Mouse (Mus musculus): Measurements from ENCODE around the gene Prickle4. TPM values are rescaled to one million over a fixed set of nuclear protein-coding genes. Genes with fewer than 3 reads are reported as not detected.

Gene Prickle4
- polyA plus RNA-seq (2015; fragmentation: Nextera tagmentation; extraction: Ambion mirVana), result 0.88 and 0.97 TPM in 2 replicates

DNA sequence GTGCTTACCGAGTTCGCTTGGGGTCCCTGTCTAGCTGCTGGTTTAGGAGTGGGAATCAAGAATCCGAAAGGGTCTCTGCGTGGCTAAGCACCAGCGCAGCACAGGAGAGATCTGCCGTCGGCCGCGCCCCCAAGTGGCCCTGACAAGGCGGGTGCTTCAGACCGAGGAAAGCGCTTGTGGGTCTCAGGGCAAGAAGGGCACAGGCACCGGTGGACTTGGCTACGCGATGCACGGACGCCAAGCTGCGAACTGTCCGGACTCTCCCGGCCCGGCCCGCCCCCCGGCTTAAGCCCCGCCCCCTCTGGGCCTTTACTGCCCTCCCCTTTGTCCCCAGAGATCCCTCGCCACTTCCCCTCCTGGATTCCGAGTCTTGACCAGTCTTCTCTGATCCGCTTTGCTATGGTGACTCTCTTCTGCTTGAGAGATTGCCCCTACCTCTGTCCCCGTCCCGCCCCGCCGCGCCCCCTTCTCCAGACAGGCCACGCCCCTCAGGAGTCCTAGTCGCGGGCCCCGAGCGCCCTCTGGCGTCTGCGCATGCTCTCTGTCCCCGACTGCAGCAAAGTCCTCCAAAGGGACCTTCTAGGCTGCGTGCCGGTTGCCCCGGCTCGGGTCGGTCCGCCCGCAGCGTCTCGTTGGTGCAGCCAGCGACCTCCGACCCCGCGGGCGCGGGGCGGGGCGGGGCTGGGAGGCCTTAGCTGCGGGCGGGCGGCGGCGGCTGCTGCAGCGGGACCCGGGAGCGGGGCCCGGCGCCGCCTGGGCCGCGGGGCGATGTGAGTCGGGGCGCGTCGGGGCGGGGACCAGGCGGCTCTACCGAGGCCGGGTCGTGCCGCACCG is at the start of gene Prickle4:
Gene Prickle4 (minus strand): TSS at position 234 of the 834 bp plus-strand sequence.
- Histone ChIP-seq H3K27ac (replicated peaks) (peak within 1 kb of the TSS; percentile 32), H3K4me2 (replicated peaks) (peak within 1 kb of the TSS; percentile 82), H3K9me3 (no peaks in the 10 kb centered on the region), H3K9ac (replicated peaks) (peak within 1 kb of the TSS; percentile 66), H3K27me3 (no peaks in the 10 kb centered on the region), H3K4me3 (peak within 1 kb of the TSS; percentile 60), H3K4me1 (peaks cover 17% of the 10 kb centered on the region), H3K36me3 (no peaks in the 10 kb centered on the region)
- peak; percentile 96 for ATAC-seq (replicated peaks)
- under 1% methylated on average over 81 of the region's 82 CpGs for WGBS

DNA sequence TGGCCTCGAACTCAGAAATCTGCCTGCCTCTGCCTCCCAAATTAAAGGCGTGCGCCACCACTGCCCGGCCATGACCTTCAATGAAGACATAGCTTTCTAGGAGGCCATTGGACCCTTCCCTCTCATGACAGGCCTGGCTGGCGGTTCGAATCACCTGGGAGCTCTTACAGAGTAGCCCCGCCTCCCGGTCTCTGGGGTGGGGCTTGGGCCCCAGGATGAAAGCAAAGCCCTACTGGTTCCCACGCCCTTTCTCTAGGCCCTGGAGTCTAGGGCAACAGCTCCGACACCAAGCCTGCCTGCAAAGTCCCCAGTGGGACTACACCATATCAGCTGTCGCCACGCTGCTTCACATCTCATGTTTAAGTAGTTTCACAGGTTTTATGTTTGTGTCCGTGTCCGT is 49.5 kb upstream of the Prickle4 start:
- Histone ChIP-seq H3K4me1 (no peaks in the 10 kb centered on the region), H3K4me3 (no peak overlapping the region), H3K36me3 (no peaks in the 10 kb centered on the region), H3K9ac (replicated peaks) (no peak overlapping the region), H3K27ac (replicated peaks) (no peak overlapping the region), H3K9me3 (no peaks in the 10 kb centered on the region), H3K4me2 (replicated peaks) (no peak overlapping the region), H3K27me3 (peaks cover 8% of the 10 kb centered on the region; the same call in 1 of the 2 replicates)
- no peak for ATAC-seq (replicated peaks)
- 94% methylated on average over 14 of the region's 14 CpGs for WGBS

DNA sequence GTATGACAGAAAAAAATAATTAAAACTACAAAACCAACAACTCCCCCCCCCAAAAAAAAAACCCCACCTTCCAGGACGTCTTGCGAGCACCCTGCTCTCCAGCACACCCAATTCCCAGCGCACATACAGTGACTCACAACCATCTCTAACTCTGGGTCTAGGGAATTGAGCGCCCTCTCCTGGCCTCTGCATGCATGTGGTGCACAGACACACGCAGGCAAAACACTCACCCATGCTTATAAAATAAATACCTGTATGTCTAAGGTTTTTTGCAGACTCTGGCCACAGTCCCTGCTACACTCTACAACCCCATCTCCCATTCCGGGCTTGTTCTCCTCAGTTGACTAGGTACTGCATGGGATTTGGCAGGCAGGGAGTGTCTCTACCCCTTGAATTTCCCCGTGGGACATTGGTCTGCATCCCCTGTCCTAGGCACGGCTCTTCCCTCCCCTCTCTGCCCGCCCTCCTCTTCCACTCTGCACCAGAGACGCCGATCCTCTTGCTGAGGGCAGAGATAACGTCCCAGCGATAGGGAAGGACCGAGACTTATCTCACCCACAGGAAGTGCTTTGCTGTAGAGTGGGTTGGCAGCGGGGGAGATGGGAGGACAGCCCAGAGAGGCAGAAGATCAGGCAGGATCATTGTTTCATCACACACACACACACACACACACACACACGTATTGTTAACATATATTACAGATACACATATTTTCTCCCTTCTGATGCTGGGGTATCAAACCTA is 48.6 kb upstream of the Prickle4 start:
- Histone ChIP-seq H3K4me3 (no peak overlapping the region), H3K36me3 (no peaks in the 10 kb centered on the region), H3K27ac (replicated peaks) (no peak overlapping the region), H3K4me1 (peaks cover 7% of the 10 kb centered on the region), H3K9me3 (no peaks in the 10 kb centered on the region), H3K9ac (replicated peaks) (no peak overlapping the region), H3K4me2 (replicated peaks) (no peak overlapping the region), H3K27me3 (peaks cover 17% of the 10 kb centered on the region)
- ATAC-seq (replicated peaks), result no peak
- 51% methylated on average over 16 of the region's 16 CpGs for WGBS

DNA sequence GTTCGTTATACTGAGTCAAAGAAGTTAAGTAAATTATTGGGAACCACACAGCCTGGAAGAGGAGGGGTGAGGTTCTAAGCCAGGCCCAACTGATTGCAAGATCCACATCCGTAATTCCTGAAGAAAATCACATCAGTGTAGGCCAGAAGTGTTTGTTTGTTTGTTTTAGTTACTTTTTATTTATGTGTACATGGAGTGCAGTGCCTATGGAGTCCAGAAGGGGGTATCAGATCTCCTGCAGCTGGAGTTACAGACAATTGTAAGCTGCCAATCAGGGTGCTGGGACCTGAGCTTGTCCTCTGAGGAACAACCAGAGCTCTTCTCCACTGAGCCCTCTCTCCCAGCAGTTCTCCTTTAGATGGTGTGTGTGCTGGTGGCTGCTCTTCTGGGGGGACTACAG is 45.6 kb upstream of the Prickle4 start:
- Histone ChIP-seq H3K9ac (replicated peaks) (no peak overlapping the region), H3K9me3 (no peaks in the 10 kb centered on the region), H3K36me3 (no peaks in the 10 kb centered on the region), H3K4me3 (no peak overlapping the region), H3K4me1 (peaks cover 19% of the 10 kb centered on the region), H3K4me2 (replicated peaks) (no peak overlapping the region), H3K27me3 (peaks cover 29% of the 10 kb centered on the region), H3K27ac (replicated peaks) (no peak overlapping the region)
- 56% methylated on average over 2 of the region's 2 CpGs for WGBS
- no peak for ATAC-seq (replicated peaks)

DNA sequence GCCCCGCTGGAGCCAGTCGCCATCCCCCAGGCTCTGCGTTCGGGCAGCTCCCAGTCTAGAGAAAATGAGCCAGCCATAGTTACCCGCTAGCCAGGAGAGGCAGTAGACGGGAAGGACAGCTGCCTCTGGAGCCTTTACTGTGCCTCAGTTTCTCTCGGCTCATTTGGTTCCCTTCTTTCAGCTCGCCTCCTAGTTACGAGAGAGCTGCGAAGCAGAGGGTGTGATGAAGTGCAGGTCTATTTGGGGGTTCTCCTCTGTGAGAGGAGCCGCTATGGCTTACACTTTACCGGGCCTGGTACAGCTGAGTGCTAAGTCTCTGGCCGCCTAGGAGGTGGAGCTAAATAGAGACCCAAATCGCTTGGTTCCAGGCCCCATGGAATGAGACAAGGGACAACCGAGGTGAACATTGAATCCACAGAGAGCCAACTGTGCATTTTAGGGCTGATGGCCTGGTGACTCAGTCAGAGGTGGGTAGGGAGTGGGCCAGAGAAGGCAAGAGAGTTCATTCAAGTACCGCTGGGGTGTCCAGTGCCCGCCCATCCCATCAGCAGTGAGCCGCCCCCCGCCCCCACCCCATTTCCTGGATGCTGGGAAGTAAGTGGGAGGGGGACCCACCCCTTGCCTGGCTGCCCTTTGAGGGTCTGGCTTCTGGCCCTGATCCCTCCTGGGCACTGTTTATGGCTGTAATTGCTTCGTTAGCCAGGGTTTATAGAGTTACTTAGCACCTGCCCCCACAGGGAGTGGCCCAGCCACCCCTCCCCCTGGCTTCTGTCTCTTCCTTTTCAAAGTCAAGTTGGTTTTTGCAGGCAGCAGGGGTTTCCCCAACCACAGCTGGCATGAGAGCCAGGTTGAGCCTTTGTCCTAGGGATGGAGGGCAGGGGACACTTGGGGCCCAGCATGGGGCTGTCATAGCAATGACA is 44.6 kb upstream of the Prickle4 start:
- Histone ChIP-seq H3K4me1 (peaks cover 19% of the 10 kb centered on the region), H3K36me3 (no peaks in the 10 kb centered on the region), H3K9me3 (no peaks in the 10 kb centered on the region), H3K9ac (replicated peaks) (no peak overlapping the region), H3K4me2 (replicated peaks) (peak overlapping the region; percentile 99), H3K27me3 (peaks cover 29% of the 10 kb centered on the region), H3K4me3 (peak overlapping the region; percentile 66), H3K27ac (replicated peaks) (no peak overlapping the region)
- 8% methylated on average over 20 of the region's 20 CpGs for WGBS
- ATAC-seq (replicated peaks), result no peak

DNA sequence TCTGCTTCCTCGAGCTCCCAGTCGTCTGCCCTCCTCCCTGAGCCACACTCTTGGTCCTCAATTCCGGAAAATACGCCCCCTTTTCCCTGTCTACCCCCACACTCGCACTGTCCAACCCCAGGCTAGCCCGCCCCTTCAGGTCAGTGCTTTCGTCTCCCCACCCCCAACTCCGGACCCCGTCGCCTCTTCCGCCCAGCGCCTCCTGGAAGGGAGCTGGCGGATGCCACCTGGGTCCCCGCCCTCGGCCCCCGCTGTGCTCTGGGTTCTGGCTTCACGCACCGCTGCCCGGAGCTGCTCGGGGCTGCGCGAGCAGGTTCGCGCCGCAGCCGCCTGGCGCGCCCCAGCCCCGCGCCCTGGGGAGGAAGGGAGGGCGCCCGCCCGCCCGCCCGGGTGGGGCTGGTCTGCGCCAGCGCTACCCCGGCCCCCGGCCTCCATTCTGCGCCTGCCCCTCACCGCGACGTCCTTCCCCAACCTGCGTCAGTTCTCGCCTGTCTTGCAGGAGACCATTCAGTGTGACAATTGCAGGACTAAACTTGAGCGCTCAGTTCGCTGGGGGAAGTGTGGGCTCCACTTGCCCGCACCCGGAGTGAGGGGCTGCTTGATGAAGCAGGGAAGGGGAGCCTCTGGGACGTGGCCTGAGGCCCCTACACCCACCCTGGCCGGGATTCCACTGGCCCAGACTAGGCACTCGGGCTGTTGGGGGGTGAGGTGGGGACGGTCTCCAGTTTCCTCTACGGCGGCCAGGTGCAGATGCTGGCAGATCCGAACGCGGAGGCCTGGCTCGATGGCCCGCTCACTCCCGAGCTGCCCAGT is 43.7 kb upstream of the Prickle4 start:
- Histone ChIP-seq H3K4me2 (replicated peaks) (peak overlapping the region; percentile 99), H3K27me3 (peaks cover 29% of the 10 kb centered on the region), H3K27ac (replicated peaks) (no peak overlapping the region), H3K4me3 (peak overlapping the region; percentile 66), H3K9ac (replicated peaks) (peak overlapping the region; percentile 27), H3K9me3 (no peaks in the 10 kb centered on the region), H3K4me1 (peaks cover 19% of the 10 kb centered on the region), H3K36me3 (no peaks in the 10 kb centered on the region)
- ATAC-seq (replicated peaks), result peak; percentile 11
- under 1% methylated on average over 60 of the region's 61 CpGs for WGBS

DNA sequence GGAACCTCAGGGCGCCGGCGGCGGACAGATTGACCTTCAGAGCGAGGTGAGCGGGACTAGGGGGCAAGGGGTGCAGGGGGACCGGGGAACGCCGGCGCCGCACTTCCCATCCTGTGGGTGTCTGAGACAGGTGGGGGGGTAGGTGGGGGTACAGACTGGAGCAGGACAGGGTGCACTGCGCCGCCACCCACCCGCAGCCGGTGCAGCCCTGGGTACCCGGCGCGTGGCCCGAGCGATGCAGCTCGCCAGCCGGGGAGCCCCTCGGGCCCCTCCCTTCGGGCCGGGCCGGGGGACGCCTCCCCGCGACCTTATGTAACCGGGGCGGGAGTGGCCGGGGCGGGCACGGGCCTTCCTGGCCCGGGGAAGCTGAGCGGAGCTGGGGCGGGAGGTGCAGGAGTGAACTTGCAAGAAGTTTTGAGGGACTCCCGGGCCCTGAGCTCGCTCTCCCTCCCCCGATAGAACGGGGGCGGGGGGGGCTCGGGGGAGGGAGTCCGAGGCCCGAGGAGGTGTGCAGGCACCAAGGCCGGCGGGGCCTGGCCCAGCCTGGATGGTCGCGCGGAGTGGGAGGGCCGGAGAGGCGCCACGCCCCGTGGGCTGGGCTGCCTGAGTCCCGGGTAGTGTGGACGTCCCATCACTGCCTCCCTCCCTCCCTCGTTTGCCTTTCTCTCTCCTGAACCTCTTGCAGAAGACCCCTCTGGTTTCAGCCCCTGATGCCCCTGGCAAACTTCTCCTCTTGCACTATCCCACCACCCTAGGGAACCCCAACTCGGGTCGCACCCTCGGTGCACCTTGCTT is 42.9 kb upstream of the Prickle4 start:
- under 1% methylated on average over 48 of the region's 60 CpGs for WGBS
- Histone ChIP-seq H3K4me1 (peaks cover 19% of the 10 kb centered on the region), H3K9me3 (no peaks in the 10 kb centered on the region), H3K27me3 (peaks cover 29% of the 10 kb centered on the region), H3K9ac (replicated peaks) (peak overlapping the region; percentile 54), H3K4me3 (peak overlapping the region; percentile 66), H3K36me3 (no peaks in the 10 kb centered on the region), H3K27ac (replicated peaks) (no peak overlapping the region), H3K4me2 (replicated peaks) (peak overlapping the region; percentile 99)
- ATAC-seq (replicated peaks), result peak; percentile 84

DNA sequence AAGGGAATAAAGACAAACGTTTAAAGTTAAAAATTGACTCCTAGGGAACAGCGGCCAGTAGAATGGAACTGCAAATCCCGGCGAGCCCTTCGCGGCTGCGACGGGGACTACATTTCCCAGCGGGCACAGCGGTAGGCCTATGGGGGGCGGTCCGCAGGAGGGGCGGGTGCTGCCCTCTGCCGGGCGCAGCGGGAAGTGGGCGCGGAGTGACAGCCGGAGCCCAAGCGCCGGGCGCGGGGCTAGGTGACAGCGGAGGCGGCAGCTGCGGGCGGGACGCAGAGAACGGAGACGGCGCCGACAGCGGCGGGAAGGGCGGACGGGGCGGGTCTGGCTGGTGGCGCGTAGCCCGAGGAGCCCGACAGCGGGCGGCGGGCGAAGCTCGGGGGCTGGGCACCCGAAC is 42.3 kb upstream of the Prickle4 start, which contains the start of gene Tfeb:
Gene Tfeb (plus strand): TSS at position 175 of the 400 bp plus-strand sequence.
- Histone ChIP-seq H3K9ac (replicated peaks) (peak within 1 kb of the TSS; percentile 54), H3K4me1 (peaks cover 19% of the 10 kb centered on the region), H3K4me3 (peak within 1 kb of the TSS; percentile 66), H3K4me2 (replicated peaks) (peak within 1 kb of the TSS; percentile 99), H3K36me3 (no peaks in the 10 kb centered on the region), H3K9me3 (no peaks in the 10 kb centered on the region), H3K27ac (replicated peaks) (no peak within 1 kb of the TSS), H3K27me3 (peaks cover 29% of the 10 kb centered on the region)
- peak; percentile 89 for ATAC-seq (replicated peaks)
- under 1% methylated on average over 47 of the region's 47 CpGs for WGBS

DNA sequence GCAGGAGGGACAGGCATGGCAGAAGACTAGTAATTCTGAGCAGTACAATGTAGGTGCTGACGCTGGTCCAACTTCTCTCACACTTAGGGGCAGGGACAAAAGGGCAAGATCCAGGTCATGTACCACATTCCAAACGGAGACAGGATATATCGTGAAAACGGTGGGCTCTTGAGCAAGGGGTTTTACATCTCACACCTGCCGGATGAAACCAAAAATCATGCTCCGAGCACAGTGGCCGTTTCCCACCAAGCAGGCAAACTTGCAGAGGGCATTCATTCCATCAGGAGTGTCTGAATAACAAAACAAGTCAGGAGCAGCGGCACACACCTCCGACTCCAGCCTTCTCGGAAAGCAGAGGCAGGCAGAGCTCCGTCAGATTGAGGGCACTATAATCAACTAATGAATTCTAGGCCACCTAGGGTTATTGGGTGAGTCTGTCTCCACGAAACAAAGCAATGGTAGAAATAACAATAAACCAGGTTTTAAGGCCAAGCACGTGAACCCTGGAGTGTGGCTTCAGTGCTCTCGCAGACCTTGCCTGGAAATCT is 41.1 kb upstream of the Prickle4 start:
- no peak overlapping the region for H3K4me3 ChIP-seq

More for the DNA sequence above, 41.1 kb upstream of the Prickle4 start:
- H3K9ac ChIP-seq (replicated peaks), result no peak overlapping the region
- peaks cover 19% of the 10 kb centered on the region for H3K4me1 ChIP-seq
- no peaks in the 10 kb centered on the region for H3K9me3 ChIP-seq
- H3K27ac ChIP-seq (replicated peaks), result no peak overlapping the region
- H3K27me3 ChIP-seq, result peaks cover 29% of the 10 kb centered on the region
- no peak overlapping the region for H3K4me2 ChIP-seq (replicated peaks)
- H3K36me3 ChIP-seq, result no peaks in the 10 kb centered on the region
- ATAC-seq (replicated peaks), result no peak
- WGBS, result 76% methylated on average over 14 of the region's 14 CpGs
